ENCODE assay signal across 7 mouse cellular contexts in the genomic region with DNA sequence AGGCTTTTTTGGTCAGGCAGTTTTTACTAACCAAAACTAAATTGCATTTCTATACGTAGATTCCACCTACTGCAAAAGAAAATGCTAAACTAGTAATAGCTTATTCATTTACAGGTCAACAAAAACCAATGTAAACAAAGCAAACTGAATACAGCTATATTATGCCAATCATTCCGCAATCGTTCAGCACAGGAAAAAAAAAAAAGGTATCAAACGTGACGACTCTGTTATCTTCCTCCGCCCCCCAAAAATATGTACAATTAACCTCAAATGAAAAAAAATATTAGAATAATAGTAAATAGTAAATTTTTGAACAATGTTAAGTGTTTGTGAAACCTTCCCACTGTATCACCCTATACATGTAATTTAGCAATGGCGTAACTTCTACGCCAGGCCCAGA. TPM values are rescaled to one million over a fixed set of nuclear protein-coding genes. Genes with fewer than 3 reads are reported as not detected.
DNase-seq lines count a peak whose midpoint lies in the region; ATAC-seq lines count a peak whose summit lies in the region.

No protein-coding gene starts in this region.

- 10% methylated on average over 8 of the region's 8 CpGs for WGBS in lung, embryonic 16.5 days
- WGBS in forebrain, embryonic 11.5 days = 23% methylated on average over 8 of the region's 8 CpGs
- WGBS in limb, embryonic 13.5 days = 14% methylated on average over 8 of the region's 8 CpGs
- 10% methylated on average over 8 of the region's 8 CpGs for WGBS in stomach, embryonic 14.5 days

- ATAC-seq in lung, embryonic 16.5 days (ENCODE audit: low read depth) = no peak
- no peak for ATAC-seq in forebrain, embryonic 11.5 days (replicated peaks; ENCODE audit: low FRiP score)
- no peak for ATAC-seq in limb, embryonic 13.5 days (ENCODE audit: low FRiP score, low read depth)
- no peak for ATAC-seq in stomach, embryonic 14.5 days (ENCODE audit: insufficient number of reproducible peaks, insufficient read depth, low FRiP score, low read depth)

- H3K9me3 ChIP-seq in lung, embryonic 16.5 days (ENCODE audit: control insufficient read depth, low read length) = no peaks in the 10 kb centered on the region
- no peaks in the 10 kb centered on the region for H3K9me3 ChIP-seq in forebrain, embryonic 11.5 days (ENCODE audit: control insufficient read depth, low read length)
- H3K9me3 ChIP-seq in limb, embryonic 13.5 days = no peaks in the 10 kb centered on the region
- H3K9me3 ChIP-seq in stomach, embryonic 14.5 days (ENCODE audit: control insufficient read depth, low read depth, low read length) = no peaks in the 10 kb centered on the region

- DNase-seq in lung, postnatal 4 days = no peak
- no peak for DNase-seq in forebrain, embryonic 11.5 days (ENCODE audit: low spot score)
- no peak for DNase-seq in gastrocnemius, adult 18-20 months (ENCODE audit: low spot score)
- DNase-seq in cerebellum, adult 11 months = no peak

- H3K4me3 ChIP-seq in lung, embryonic 16.5 days (ENCODE audit: low read length) = peak overlapping the region; percentile 95
- H3K4me3 ChIP-seq in forebrain, embryonic 11.5 days (ENCODE audit: low read depth, low read length) = peak overlapping the region; percentile 98
- H3K4me3 ChIP-seq in limb, embryonic 13.5 days = peak overlapping the region; percentile 85
- H3K4me3 ChIP-seq in stomach, embryonic 14.5 days (ENCODE audit: low read depth, low read length) = peak overlapping the region; percentile 99

- H3K4me1 ChIP-seq in lung, embryonic 16.5 days (replicated peaks; ENCODE audit: control insufficient read depth, insufficient read depth, low read length) = peaks cover 21% of the 10 kb centered on the region
- peaks cover 8% of the 10 kb centered on the region for H3K4me1 ChIP-seq in forebrain, embryonic 11.5 days (replicated peaks; ENCODE audit: control insufficient read depth, insufficient read depth, low read length)
- H3K4me1 ChIP-seq in limb, embryonic 13.5 days = peaks cover 30% of the 10 kb centered on the region
- H3K4me1 ChIP-seq in stomach, embryonic 14.5 days (ENCODE audit: control insufficient read depth, insufficient read depth, low read length) = peaks cover 20% of the 10 kb centered on the region

- H3K36me3 ChIP-seq in lung, embryonic 16.5 days (ENCODE audit: control insufficient read depth, insufficient read depth, low read length) = no peaks in the 10 kb centered on the region
- H3K36me3 ChIP-seq in forebrain, embryonic 11.5 days (ENCODE audit: control insufficient read depth, insufficient read depth, low read length) = no peaks in the 10 kb centered on the region
- H3K36me3 ChIP-seq in limb, embryonic 13.5 days = no peaks in the 10 kb centered on the region
- H3K36me3 ChIP-seq in stomach, embryonic 14.5 days (ENCODE audit: control insufficient read depth, insufficient read depth, low read length) = no peaks in the 10 kb centered on the region

- no peaks in the 10 kb centered on the region for H3K27me3 ChIP-seq in lung, embryonic 16.5 days (ENCODE audit: control insufficient read depth, insufficient read depth, low read depth, low read length)
- no peaks in the 10 kb centered on the region for H3K27me3 ChIP-seq in forebrain, embryonic 11.5 days (ENCODE audit: control insufficient read depth, insufficient read depth, low read length)
- H3K27me3 ChIP-seq in limb, embryonic 13.5 days = no peaks in the 10 kb centered on the region
- H3K27me3 ChIP-seq in stomach, embryonic 14.5 days (ENCODE audit: control insufficient read depth, insufficient read depth, low read length) = no peaks in the 10 kb centered on the region

- peak overlapping the region; percentile 96 for H3K9ac ChIP-seq in lung, embryonic 16.5 days (ENCODE audit: low read length)
- H3K9ac ChIP-seq in forebrain, embryonic 11.5 days (ENCODE audit: low read length) = peak overlapping the region; percentile 96
- H3K9ac ChIP-seq in limb, embryonic 13.5 days = peak overlapping the region; percentile 91
- peak overlapping the region; percentile 87 for H3K9ac ChIP-seq in stomach, embryonic 14.5 days (replicated peaks; ENCODE audit: low read depth, low read length)

- peak overlapping the region; percentile 95 for H3K4me2 ChIP-seq in lung, embryonic 16.5 days (ENCODE audit: low read depth, low read length)
- peak overlapping the region; percentile 77 for H3K4me2 ChIP-seq in forebrain, embryonic 11.5 days (ENCODE audit: low read depth, low read length, severe bottlenecking)
- peak overlapping the region; percentile 92 for H3K4me2 ChIP-seq in limb, embryonic 13.5 days (replicated peaks)
- H3K4me2 ChIP-seq in stomach, embryonic 14.5 days (replicated peaks; ENCODE audit: low read depth, low read length) = peak overlapping the region; percentile 95

- no peak overlapping the region for H3K27ac ChIP-seq in lung, embryonic 16.5 days (ENCODE audit: low read length)
- no peak overlapping the region for H3K27ac ChIP-seq in forebrain, embryonic 11.5 days (ENCODE audit: low read depth, low read length)
- no peak overlapping the region for H3K27ac ChIP-seq in limb, embryonic 13.5 days
- H3K27ac ChIP-seq in stomach, embryonic 14.5 days (ENCODE audit: low read length) = no peak overlapping the region

RNA-seq across cellular contexts. Expression of a gene that starts 1.6 kb away (rescaled TPM):
- 18.7 and 19.8 TPM in 2 replicates for polyA plus RNA-seq in lung, embryonic 16.5 days (2015; fragmentation: Nextera tagmentation; extraction: Ambion mirVana)
- 55.0 and 58.3 TPM in 2 replicates for polyA plus RNA-seq in forebrain, embryonic 11.5 days (2014; fragmentation: Nextera tagmentation; extraction: Ambion mirVana)
- 19.4 and 21.9 TPM in 2 replicates for polyA plus RNA-seq in limb, embryonic 13.5 days (2015; fragmentation: Nextera tagmentation; extraction: Ambion mirVana)
- 30.6 TPM in 2 replicates for polyA plus RNA-seq in stomach, embryonic 14.5 days (2014; fragmentation: Nextera tagmentation; extraction: Ambion mirVana)
- 10 to 100 TPM; 11.4 to 12.5 TPM for total RNA-seq in gastrocnemius, adult 18-20 months (2021)

RNA-seq across cellular contexts. Expression of a gene that starts 28.5 kb away (rescaled TPM):
- polyA plus RNA-seq in lung, embryonic 16.5 days (2015; fragmentation: Nextera tagmentation; extraction: Ambion mirVana) = 23.3 and 24.1 TPM in 2 replicates
- 14.5 and 17.8 TPM in 2 replicates for polyA plus RNA-seq in forebrain, embryonic 11.5 days (2014; fragmentation: Nextera tagmentation; extraction: Ambion mirVana)
- polyA plus RNA-seq in limb, embryonic 13.5 days (2015; fragmentation: Nextera tagmentation; extraction: Ambion mirVana) = 20.3 and 21.3 TPM in 2 replicates
- 22.2 and 26.4 TPM in 2 replicates for polyA plus RNA-seq in stomach, embryonic 14.5 days (2014; fragmentation: Nextera tagmentation; extraction: Ambion mirVana)
- total RNA-seq in gastrocnemius, adult 18-20 months (2021) = 10 to 100 TPM; 18.9 to 20.1 TPM

RNA-seq across cellular contexts. Expression of a gene that starts 47.8 kb away (rescaled TPM):
- polyA plus RNA-seq in lung, embryonic 16.5 days (2015; fragmentation: Nextera tagmentation; extraction: Ambion mirVana) = 9.7 and 11.3 TPM in 2 replicates
- polyA plus RNA-seq in forebrain, embryonic 11.5 days (2014; fragmentation: Nextera tagmentation; extraction: Ambion mirVana) = 0.48 and 1.5 TPM in 2 replicates
- 8.9 and 12.8 TPM in 2 replicates for polyA plus RNA-seq in limb, embryonic 13.5 days (2015; fragmentation: Nextera tagmentation; extraction: Ambion mirVana)
- 21.9 and 25.1 TPM in 2 replicates for polyA plus RNA-seq in stomach, embryonic 14.5 days (2014; fragmentation: Nextera tagmentation; extraction: Ambion mirVana)
- total RNA-seq in gastrocnemius, adult 18-20 months (2021) = 1 to 10 TPM; 1.2 to 1.3 TPM
